Mouse (Mus musculus): Measurements from ENCODE around the gene Creld2.
"Not testable (repeated sequence)": the region's sequence is repeated elsewhere in the genome, so short reads cannot be mapped to it uniquely, and the experiment has no call there.

The Creld2 gene

GRCm38 (mm10) chr15:88819026-88819905, at the start of gene Creld2, which contains the start of gene Alg12:
TSS of gene Creld2 (plus strand) at chr15:88819646.
TSS of gene Alg12 (minus strand) at chr15:88819318.
- DNase-seq (ENCODE audit: low spot score in 2 of 2): peak; percentile 97 to 98

- not testable (repeated sequence) for DNase-seq (ENCODE audit: low spot score in 2 of 2)
Observed at GRCm38 (mm10) chr15:88774630-88775029, 44.8 kb upstream of the Creld2 start.

GRCm38 (mm10) chr15:88792140-88792850, 27.2 kb upstream of the Creld2 start:
- DNase-seq (ENCODE audit: low spot score in 2 of 2): no peak

GRCm38 (mm10) chr15:88794729-88795128, 24.7 kb upstream of the Creld2 start:
- DNase-seq (ENCODE audit: low spot score in 2 of 2): not testable (repeated sequence)

GRCm38 (mm10) chr15:88799950-88800371, 19.5 kb upstream of the Creld2 start:
- no peak for DNase-seq (ENCODE audit: low spot score in 2 of 2)

GRCm38 (mm10) chr15:88800921-88801354, 18.5 kb upstream of the Creld2 start:
- no peak for DNase-seq (ENCODE audit: low spot score in 2 of 2)

- no peak for DNase-seq (ENCODE audit: low spot score in 2 of 2)
Observed at GRCm38 (mm10) chr15:88801903-88802302, 17.5 kb upstream of the Creld2 start.

GRCm38 (mm10) chr15:88802348-88802747, 17.1 kb upstream of the Creld2 start:
- DNase-seq (ENCODE audit: low spot score in 2 of 2): no peak

GRCm38 (mm10) chr15:88808121-88808520, 11.3 kb upstream of the Creld2 start:
- DNase-seq (ENCODE audit: low spot score in 2 of 2): no peak

GRCm38 (mm10) chr15:88810369-88810768, 9.1 kb upstream of the Creld2 start:
- DNase-seq (ENCODE audit: low spot score in 2 of 2): no peak

- no peak for DNase-seq (ENCODE audit: low spot score in 2 of 2)
Observed at GRCm38 (mm10) chr15:88813262-88813661, 6.2 kb upstream of the Creld2 start.

GRCm38 (mm10) chr15:88813873-88814272, 5.6 kb upstream of the Creld2 start:
- not testable (repeated sequence) for DNase-seq (ENCODE audit: low spot score in 2 of 2)

- DNase-seq (ENCODE audit: low spot score in 2 of 2): no peak
Observed at GRCm38 (mm10) chr15:88814411-88815047, 4.9 kb upstream of the Creld2 start.

- no peak for DNase-seq (ENCODE audit: low spot score in 2 of 2)
Observed at GRCm38 (mm10) chr15:88815196-88815700, 4.2 kb upstream of the Creld2 start.

- no peak for DNase-seq (ENCODE audit: low spot score in 2 of 2)
Observed at GRCm38 (mm10) chr15:88819906-88820303, 459 bp downstream of the Creld2 start.

- no peak for DNase-seq (ENCODE audit: low spot score in 2 of 2)
Observed at GRCm38 (mm10) chr15:88821403-88821802, 2.0 kb downstream of the Creld2 start.

GRCm38 (mm10) chr15:88822513-88822912, 3.1 kb downstream of the Creld2 start:
- no peak for DNase-seq (ENCODE audit: low spot score in 2 of 2)

- DNase-seq (ENCODE audit: low spot score in 2 of 2): no peak
Observed at GRCm38 (mm10) chr15:88823376-88823775, 3.9 kb downstream of the Creld2 start.

GRCm38 (mm10) chr15:88827466-88827865, 8.0 kb downstream of the Creld2 start:
- DNase-seq (ENCODE audit: low spot score in 2 of 2): no peak

GRCm38 (mm10) chr15:88827991-88828799, 8.7 kb downstream of the Creld2 start:
- DNase-seq (ENCODE audit: low spot score in 2 of 2): peak; percentile 45 to 49

Measured in spleen, postnatal 14 days (tissue).